Mouse (Mus musculus): ENCODE data around the gene Rbm43.

GRCm38 (mm10) chr2:51950876-51951275, 15.9 kb upstream of the Rbm43 start:
- no peak for TF ChIP-seq CTCF (conservative IDR thresholded peaks at IDR 0.05; ENCODE audit: low read length)
- TF ChIP-seq POU5F1 (IDR thresholded peaks at IDR 0.05; ENCODE audit: borderline replicate concordance, low read length): no peak
